Mouse (Mus musculus) embryo, embryonic 11.5 days (tissue): Measurements from ENCODE around the gene Pxmp4.

ENCODE experiments used
- DNase-seq: peaks from one replicate; pipeline ENCODE4 v3.0.0-alpha.2; 2012; ENCODE audit warnings: low read depth, low spot score

The Pxmp4 gene

GRCm38 (mm10) chr2:154603638-154604153 is at the start of gene Pxmp4:
Pxmp4 (minus strand) TSS chr2:154603708.
- DNase-seq = peak; percentile 95

GRCm38 (mm10) chr2:154651363-154651762 is 47.9 kb upstream of the Pxmp4 start, which contains the start of gene Chmp4b:
Chmp4b (plus strand) TSS chr2:154651705.
- no peak for DNase-seq

DNA sequence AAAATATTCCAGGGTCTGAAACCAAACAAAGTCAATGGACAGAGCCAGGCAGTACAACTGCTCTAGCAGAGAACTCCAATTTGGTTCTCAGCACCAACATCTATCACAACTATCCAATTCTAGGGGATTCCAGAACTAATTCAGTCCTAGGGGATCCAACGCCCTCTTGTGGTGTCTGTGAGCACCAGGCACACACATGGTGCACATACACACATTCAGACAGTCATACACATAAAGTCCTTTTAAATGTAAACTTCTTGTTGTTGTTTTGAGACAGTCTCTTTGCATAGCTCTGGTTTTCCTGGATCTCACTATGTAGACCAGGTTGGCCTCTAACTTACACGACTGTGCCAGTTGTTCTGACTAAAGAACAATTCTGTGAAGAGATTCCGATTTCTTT is 46.9 kb upstream of the Pxmp4 start:
- no peak for DNase-seq

DNA sequence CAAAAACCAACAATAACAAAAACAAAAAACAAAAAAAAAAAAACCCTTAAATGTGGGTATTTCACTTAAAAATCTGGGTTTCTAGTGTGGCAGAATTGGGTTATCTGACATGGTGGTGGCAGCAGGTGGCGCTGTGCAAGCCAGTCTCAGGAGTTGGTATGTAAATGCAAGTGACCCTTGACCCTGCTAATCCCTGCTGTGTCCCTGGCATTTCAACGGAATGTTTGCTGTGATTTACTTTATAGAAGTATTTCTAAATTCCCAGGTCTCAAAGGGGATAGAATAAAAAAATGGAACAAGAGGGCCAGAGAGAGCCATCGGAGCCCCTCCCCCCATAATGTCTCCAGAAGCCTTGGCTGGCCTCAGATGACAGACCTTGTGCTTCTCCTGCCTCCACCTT is 44.6 kb upstream of the Pxmp4 start:
- peak; percentile 26 for DNase-seq

GRCm38 (mm10) chr2:154646634-154647033 is 43.1 kb upstream of the Pxmp4 start:
- DNase-seq = no peak

- no peak for DNase-seq
Observed at GRCm38 (mm10) chr2:154642712-154643385, 39.3 kb upstream of the Pxmp4 start.

- no peak for DNase-seq
Observed at GRCm38 (mm10) chr2:154642005-154642459, 38.5 kb upstream of the Pxmp4 start.

DNA sequence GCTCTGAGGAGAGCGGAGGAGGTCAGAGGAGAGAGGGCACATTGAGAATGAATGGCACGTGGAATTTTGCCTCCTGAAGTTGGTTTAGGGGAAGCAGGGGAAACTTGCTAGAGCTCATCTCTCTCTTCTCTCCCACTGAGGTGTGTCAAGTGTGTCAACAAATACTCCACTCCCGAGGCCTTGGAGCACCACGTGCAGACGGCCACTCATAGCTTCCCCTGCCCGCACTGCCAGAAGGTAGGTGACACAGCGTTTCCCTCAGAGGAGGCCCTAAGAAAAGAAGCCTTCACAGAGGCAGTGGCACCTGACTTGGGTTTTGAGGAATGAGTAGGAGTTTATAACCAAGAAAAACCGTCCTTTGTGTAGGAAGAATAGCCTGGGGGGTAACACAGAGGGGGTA is 37.7 kb upstream of the Pxmp4 start:
- DNase-seq = no peak

- DNase-seq = no peak
Observed at GRCm38 (mm10) chr2:154639115-154639514, 35.6 kb upstream of the Pxmp4 start.

DNA sequence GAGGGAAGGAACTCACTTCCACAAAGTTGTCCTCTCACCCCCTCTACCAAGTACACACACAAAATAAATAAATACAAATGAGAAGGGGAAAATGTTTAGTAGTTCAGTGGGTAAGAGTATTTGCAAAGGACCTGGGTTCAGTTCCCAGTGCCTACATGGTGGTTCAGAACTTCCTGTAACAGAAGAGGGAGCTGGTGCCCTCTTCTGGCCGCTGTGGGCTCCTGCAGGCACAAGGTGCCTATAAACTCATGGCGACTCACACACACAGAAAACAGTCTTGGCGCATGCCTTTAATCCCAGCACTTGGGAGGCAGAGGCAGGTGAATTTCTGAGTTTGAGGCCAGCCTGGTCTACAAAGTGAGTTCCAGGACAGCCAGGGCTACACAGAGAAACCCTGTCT is 35.0 kb upstream of the Pxmp4 start:
- DNase-seq = no peak

GRCm38 (mm10) chr2:154635826-154636225 is 32.3 kb upstream of the Pxmp4 start:
- DNase-seq = no peak

DNA sequence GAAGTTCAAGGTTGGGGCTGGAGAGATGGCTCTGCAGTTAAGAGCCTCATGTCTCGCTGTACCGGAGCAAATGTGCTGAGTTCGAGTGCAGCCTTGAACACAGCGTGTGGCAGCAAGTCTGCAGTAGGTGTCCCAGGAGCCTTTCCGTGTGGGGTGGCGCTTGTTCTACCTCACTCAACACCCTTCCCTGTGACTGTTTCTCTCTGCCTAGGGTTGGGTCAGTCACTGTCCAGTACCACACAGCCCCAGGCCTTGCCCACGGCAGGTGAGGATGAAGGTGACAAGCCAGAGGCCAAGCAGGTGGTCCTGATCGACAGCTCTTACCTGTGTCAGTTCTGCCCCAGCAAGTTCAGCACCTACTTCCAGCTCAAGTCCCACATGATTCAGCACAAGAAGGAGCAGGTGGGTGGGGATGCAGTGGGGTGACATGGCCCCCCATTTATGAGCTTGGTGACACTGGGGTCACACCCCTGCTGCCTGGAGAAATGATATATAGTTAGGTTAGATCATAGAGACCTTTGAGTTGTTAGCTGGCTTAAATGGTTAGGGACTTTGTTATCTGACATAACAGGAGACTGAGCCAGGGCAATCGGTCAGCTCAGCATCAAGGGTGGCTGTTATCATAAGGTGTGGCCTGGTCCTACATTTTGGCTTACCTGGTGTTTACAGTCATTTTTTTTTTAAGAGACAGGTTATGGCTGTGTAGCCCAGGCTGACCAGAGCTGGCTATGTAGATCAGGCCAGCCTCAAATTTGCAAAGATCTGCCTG is 30.6 kb upstream of the Pxmp4 start:
- DNase-seq = no peak

DNA sequence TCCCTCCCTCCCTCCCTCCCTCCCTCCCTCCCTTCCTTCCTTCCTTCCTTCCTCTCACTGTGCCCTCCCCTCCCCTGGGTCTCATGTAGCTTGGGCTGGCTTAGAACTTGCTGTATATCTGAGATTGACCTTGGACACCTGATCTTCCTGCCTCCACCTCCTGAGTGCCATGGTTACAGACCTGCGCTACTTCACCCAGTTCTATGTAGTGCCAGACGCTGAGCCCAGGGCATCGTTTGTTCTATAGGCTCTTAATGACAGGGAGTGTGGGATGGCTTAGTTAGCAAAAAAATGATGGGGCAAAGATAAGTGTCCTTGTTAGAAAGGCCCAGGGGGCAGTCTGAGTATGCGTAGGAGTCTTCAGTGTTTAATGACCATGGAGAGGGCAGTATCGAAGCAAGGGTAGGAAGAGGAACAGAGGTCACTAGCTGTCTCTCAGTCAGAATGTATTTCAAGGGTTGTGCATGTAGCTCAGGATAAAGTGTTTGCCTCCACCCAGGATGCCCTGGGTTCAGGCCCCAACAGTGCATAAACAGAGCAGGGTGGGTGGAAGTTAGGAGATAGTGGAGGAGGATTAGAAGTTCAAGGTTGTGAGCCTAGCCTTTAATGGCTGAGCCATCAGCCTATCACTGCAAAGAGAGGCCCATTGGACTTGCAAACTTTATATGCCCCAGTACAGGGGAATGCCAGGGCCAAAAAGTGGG is 29.7 kb upstream of the Pxmp4 start:
- DNase-seq = no peak

- DNase-seq = no peak
Observed at GRCm38 (mm10) chr2:154632203-154632780, 28.8 kb upstream of the Pxmp4 start.

GRCm38 (mm10) chr2:154630531-154630930 is 27.0 kb upstream of the Pxmp4 start:
- DNase-seq = no peak

GRCm38 (mm10) chr2:154624137-154624536 is 20.6 kb upstream of the Pxmp4 start:
- no peak for DNase-seq

DNA sequence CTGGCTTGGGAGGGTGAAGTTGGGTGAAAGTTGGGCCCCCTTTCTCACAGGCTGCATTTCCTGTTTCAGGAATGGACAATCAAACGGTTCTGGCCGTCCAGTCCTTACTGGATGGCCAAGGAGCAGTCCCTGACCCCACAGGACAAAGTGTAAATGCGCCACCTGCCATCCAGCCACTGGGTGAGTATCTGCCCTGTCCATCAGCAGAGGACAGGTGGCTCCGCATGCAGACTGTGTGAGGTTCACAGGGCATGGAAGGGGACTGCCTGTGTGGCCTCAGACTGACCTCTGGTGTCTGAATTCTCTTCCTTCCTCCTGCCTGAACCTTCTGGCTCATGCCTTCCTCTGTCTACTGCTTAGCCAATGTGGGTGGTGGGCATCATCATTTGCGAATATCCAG is 18.2 kb upstream of the Pxmp4 start:
- DNase-seq = no peak

GRCm38 (mm10) chr2:154617061-154617460 is 13.6 kb upstream of the Pxmp4 start:
- DNase-seq = no peak

- no peak for DNase-seq
Observed at GRCm38 (mm10) chr2:154615674-154616073, 12.2 kb upstream of the Pxmp4 start.

DNA sequence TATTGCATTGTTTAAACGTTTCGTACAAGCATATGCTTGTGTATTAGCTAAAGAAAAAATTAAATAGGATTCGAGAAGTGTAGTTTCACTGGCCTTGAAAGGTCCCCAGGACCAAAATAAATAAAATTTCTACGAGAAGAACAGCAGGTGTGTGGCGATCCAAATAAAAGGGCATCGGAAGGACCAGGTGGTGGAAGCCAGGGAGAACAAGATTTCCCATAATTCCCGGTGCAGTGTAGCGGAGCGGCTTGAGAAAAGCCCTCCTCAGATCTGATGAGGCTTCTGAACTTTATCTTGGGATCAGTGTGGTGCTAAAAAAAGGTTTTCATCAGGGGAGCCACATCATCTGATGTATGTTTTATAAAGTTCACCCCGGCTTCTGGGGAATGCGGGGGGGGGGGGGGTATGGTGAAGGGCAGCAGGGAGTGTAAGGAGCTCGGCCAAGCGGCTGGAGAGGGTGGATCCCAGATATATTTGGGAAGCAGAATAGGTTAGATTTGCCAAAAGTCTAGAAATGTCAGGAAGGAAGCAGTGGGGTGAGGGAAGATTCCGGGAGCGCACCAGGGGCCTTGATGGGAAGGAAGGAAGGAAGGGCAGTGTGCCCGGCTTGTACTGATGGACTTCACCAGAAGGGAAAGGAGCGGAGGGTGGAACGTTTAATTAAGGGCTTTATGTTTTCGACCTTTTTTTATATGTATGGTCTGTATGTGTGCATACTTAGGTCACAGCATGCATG is 11.5 kb upstream of the Pxmp4 start:
- DNase-seq = no peak
